Mouse (Mus musculus): ENCODE results near the gene Fry.
A peak's percentile ranks its signal among the peaks of the same experiment; 100 is the strongest.

Gene Fry

GRCm38 (mm10) chr5:150173869-150174268 lies 55.4 kb downstream of the Fry start:
- DNase-seq (ENCODE audit: low spot score) = no peak

- no peak for DNase-seq (ENCODE audit: low spot score)
Observed at GRCm38 (mm10) chr5:150174950-150175349, 56.5 kb downstream of the Fry start.

DNA sequence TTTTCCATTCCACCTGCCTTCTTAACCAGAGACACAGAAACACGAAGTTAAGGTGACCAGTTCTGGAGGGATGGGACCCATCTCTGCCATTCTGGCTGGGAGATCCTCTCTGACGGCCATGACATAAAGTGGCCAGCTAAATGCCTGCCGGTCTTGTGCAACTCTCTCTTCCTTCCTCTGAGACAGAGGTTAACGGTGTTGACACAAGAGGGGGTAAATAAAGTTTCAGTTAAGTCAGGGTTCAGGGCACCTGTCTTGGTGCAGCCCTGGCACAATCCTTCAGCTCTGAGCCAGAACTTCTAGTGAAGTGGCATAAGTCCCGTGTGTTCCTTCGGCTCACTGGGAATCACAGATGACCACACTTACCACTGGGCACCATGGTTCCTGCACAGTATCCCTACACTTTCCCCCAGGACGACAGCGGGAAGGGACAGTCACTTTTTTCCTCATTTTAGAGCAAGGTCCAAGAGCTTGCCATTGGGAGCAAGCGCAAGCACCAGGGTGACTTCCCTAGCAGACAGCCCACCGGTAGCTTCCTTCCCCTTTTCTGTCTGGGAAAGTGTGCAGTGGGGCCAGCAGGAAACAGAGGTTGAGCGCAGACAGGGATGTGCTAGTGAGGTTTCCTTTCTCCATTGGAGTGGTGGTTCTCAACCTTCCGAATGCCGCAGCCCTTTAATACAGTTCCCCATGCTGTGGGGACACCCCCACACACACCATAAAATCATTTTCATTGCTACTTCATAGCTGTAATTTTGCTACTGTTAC lies 58.0 kb downstream of the Fry start:
- no peak for DNase-seq (ENCODE audit: low spot score)

DNA sequence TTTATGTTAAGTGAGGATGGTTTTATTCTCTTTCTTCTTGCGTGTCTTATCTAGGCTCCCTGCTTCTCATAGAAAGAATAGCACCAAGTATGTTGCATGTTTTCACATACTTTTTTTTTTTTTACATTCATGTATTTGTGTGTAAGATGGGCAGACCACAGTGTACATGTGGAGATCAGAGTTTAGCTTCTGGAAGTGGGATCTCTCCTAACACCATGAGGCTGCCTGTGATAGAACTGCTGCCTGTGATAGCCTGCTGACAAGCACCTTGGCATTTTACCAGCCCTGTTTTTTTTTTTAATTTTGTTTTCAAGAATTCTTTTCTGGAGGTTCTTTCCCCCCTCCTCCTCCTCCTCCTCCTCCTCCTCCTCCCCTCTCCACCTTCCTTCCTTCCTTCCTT lies 59.3 kb downstream of the Fry start:
- no peak for DNase-seq (ENCODE audit: low spot score)

DNA sequence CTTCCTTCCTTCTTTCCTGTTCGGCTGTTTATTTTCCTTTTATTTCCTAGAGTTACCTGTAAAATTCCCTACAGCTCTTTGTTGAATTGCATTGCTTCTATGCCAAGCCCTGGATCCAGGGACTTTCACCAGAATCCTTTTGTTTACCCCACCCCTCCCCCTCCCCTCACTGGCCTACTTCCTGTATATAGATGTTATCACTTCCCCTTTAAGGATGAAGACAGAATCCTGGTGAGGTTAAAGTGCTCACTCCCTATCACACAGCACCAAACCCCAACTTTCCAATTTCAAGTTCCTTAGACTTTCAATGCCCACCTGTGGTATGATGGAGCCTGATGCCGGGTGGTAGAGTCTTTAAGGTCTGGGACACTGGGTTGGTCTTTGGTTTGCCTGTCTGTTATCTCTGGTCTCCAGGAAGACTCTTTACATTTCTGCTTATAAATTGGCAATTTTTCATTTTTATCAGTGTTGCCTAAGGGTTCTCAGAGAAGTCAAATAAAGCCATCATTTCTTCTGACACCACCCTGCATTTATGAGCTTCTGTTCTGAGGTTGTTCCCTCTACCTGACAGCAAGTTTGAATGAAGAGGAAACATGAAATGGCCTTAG lies 59.9 kb downstream of the Fry start:
- DNase-seq (ENCODE audit: low spot score) = no peak

DNA sequence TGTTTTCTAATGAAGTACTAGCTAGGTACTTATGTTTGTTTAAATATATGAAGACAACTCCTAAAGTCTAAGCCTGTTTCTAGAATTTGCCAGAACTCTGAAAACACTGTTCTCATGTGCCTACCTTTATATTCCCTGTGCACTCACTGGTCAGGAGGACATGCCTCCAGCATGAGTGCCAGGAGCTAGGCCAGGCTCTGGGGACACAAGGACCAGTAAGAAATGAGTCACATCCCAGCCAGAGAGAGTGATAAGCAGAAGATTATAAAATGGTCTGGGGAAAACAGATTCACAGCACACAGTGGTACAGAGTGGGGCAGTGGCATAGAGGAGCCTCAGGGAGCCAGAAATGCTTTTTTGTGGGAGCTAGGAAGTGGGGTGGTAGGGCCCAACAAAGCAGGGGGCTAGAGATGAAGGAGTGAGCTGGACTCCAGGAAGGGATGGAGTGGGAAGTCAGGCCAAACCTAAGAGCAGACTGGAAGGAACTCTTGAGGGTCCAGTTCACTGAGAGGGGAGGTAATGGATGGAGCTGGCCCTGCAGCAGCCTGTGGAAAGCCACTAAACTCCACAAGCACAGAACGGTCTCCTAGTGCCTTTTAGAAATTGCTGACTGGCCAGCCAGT lies 62.7 kb downstream of the Fry start:
- DNase-seq (ENCODE audit: low spot score) = no peak

GRCm38 (mm10) chr5:150184959-150185358 lies 66.5 kb downstream of the Fry start:
- DNase-seq (ENCODE audit: low spot score) = no peak

DNA sequence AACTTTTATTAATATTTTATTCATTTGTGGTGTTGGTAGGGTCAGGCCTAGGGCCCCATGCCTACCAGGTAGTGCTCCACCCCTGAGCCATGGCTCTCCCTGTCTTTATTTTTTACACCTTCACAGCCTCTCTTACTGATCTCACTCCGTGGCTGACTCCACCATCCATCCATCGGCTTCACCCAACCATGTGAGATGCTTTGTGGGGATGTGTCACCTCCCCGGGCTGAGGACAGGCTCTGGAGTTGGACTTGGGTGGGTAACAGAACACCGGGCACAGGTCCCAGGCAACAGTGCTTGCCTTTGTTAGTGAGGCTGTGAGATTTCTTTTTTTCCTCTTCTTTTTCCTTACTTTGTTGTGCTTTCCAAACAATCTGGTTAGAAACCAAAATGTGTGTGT lies 67.7 kb downstream of the Fry start:
- no peak for DNase-seq (ENCODE audit: low spot score)

DNA sequence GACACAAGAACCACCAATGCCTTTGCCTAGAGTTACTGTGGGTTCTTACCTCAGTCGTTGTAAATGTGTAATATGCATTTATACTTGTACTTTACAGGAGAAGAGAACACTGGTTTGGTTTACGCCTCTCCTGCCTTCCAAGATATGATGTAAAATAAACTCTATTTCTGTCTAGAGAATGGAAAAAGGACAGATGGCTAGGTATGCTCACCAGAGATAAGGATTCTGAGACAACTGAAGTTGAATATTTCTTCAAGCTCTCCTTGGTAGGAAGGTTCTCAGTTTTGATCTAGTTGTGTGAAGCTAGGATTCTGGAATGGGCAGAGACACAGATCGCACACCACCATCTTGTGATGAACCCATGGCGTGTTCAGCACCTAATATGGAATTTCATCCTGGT lies 68.2 kb downstream of the Fry start:
- no peak for DNase-seq (ENCODE audit: low spot score)

GRCm38 (mm10) chr5:150188031-150188430 lies 69.6 kb downstream of the Fry start:
- DNase-seq (ENCODE audit: low spot score) = no peak

GRCm38 (mm10) chr5:150190454-150191358 lies 72.3 kb downstream of the Fry start:
- no peak for DNase-seq (ENCODE audit: low spot score)

GRCm38 (mm10) chr5:150195514-150196210 lies 77.2 kb downstream of the Fry start:
- DNase-seq (ENCODE audit: low spot score) = no peak

DNA sequence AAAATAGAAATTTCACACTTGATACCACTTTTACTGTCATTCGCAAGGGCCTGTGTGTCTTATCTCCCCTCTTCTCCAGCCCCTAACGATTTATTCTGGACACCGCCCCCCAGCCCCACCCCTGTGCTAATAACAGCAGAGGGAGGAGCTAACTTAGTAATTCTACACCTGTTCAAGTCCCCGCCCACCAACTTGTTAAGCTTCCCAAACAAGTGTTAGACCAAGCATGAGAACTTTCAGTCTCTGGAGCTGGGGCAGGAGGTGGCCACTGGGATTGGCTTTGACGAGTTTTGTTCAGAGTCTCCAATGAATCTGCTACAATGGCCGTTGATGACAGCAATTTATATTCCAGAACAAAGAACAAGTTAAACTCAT lies 77.8 kb downstream of the Fry start:
- no peak for DNase-seq (ENCODE audit: low spot score)

DNA sequence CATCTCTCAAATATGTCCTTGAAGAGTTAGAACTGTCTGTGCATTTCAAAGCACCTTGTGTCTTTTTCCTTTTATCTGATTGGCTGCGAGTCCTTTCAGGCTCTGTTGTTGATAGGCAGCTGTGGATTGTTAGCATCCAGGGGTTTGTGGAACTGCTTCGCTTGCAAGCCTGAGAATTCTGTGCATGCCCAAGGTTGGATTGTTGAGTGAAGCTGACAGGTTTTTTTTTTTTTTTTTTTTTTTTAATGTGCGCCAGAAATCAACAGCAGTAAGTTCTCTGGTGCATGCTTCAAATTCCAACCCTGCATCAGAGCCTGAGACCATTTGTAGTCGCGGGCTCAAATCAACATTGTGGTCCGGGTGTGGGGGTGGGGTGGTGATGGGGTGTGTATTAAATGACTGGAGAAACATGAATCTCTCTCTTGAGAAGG lies 78.5 kb downstream of the Fry start:
- no peak for DNase-seq (ENCODE audit: low spot score)

DNA sequence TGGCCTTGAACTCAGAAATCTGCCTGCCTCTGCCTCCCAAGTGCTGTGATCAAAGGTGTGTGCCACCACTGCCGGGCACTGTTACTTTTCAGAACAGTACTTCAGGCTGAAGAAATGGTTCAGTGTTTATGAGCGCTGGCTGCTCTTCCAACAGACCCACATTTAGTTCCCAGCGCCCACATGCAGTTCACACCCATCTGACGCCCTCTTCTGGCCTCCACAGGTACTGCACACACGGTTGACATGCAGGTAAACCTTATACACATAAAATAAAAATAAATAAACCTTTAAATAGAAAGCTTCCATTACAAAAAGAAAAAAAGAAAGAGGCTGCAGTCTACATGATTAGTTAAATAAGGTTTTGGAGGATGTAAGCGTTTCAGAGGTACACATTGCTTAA lies 88.3 kb downstream of the Fry start:
- DNase-seq (ENCODE audit: low spot score) = no peak

DNA sequence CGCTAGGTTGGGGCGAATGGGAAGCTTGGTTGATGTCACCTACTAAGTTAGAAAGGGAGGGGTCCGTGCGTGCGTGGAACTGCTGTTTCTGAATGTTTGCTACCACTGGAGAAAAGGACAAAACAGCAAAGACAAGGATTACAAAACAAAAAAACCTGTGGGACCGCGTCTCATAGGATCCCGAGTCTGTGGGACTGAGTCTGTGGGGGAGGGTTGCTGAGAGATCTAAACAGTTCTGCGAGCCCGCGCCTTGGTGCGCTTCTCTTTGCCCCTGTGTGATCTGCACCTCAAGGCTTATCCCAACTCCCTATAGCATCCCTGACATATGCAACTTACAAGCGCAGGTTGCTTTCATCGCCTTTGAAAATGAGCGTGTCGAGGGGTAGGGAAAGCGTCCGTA lies 89.2 kb downstream of the Fry start:
- no peak for DNase-seq (ENCODE audit: low spot score)

DNA sequence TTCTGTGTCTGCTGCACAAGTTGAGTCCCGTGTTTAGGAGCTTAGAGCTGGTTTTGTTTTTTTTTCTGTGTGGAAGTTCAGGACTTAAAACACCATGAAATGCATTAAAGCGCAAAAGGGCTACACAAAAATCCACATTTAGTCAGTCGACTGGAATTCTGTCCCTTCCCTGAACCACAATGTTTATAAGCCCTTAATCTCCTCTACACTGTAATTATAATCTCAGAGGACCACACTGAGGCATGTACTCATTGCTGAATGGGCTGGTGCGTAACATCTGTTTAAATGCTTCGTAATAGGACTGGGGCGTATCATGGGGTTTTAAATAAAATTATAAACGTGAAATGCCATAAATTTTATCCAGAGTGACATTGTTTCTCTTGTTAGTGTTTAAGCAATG lies 89.6 kb downstream of the Fry start:
- DNase-seq (ENCODE audit: low spot score) = no peak

DNA sequence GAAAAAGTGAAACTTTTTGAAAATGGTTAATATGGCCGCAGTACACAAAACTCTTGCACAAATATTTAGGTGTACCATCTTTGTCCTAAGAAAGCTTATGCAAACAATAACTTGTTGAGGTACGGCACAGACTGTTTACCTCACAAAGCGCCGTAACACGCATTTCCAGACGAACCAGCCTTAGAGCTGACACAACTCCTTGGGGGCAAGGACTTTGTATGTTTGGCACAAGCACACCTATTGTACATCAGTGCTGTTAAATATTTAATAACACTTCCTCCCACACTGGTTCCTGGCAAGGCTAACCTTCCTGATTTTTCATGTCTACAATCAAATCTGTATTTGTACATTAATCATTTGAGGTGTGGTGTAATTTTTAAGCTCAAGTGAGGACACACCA lies 95.6 kb downstream of the Fry start:
- DNase-seq (ENCODE audit: low spot score) = no peak

GRCm38 (mm10) chr5:150216066-150216465 lies 97.6 kb downstream of the Fry start:
- DNase-seq (ENCODE audit: low spot score) = no peak

GRCm38 (mm10) chr5:150219457-150219856 lies 101.0 kb downstream of the Fry start:
- no peak for DNase-seq (ENCODE audit: low spot score)

DNA sequence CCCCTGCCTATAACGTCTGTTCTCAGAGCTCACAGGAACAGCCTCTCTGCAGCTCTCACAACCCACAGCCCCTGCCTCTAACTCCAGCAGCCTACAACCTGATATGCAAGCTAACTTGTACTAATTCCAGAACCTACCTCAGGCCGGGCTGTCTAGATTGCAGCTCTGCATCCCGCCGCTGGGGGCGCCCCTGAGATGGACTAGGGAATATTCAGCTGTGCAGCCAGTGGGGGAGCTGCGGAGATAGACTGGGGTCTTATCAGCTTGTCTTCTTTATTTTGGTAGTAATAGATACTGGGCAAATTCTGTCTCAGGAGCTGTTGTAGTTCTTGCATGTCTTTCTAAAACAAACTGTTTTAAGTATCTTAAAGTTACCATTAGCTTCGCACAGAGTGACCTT lies 101.9 kb downstream of the Fry start:
- peak; percentile 26 for DNase-seq (ENCODE audit: low spot score)

GRCm38 (mm10) chr5:150221806-150222205 lies 103.4 kb downstream of the Fry start:
- DNase-seq (ENCODE audit: low spot score) = no peak
